ENCODE assay signal across 8 mouse cellular contexts in genomic region chr5:125164465-125165167, GRCm38 (mm10). TPM values are rescaled to one million over a fixed set of nuclear protein-coding genes. Genes with fewer than 3 reads are reported as not detected.
A peak's percentile ranks its signal among the peaks of the same experiment; 100 is the strongest.
DNase-seq lines count a peak whose midpoint lies in the region; ATAC-seq and TF ChIP-seq lines count a peak whose summit lies in the region.

No protein-coding gene starts in this region.

- ATAC-seq in hindbrain, embryonic 16.5 days, result peak; percentile 22; the same call in 1 of the 2 replicates
- ATAC-seq in liver, postnatal 0 days, result peak; percentile 24; the same call in 1 of the 2 replicates
- ATAC-seq in stomach, embryonic 15.5 days (ENCODE audit: insufficient read depth, low FRiP score, low read depth), result peak; percentile 54; the same call in 1 of the 2 replicates

- H3K36me3 ChIP-seq in hindbrain, embryonic 16.5 days (ENCODE audit: control insufficient read depth, insufficient read depth, low read length), result no peaks in the 10 kb centered on the region
- no peaks in the 10 kb centered on the region for H3K36me3 ChIP-seq in liver, postnatal 0 days (replicated peaks; ENCODE audit: insufficient read depth, low read length)
- H3K36me3 ChIP-seq in stomach, embryonic 15.5 days, result no peaks in the 10 kb centered on the region

- H3K9ac ChIP-seq in hindbrain, embryonic 16.5 days (ENCODE audit: low read depth, low read length), result peak overlapping the region; percentile 33; the same call in 1 of the 2 replicates
- no peak overlapping the region for H3K9ac ChIP-seq in liver, postnatal 0 days (replicated peaks)
- H3K9ac ChIP-seq in stomach, embryonic 15.5 days, result no peak overlapping the region

- no peak overlapping the region for H3K4me3 ChIP-seq in hindbrain, embryonic 16.5 days (ENCODE audit: low read length)
- H3K4me3 ChIP-seq in liver, postnatal 0 days (ENCODE audit: low read depth, low read length), result no peak overlapping the region
- no peak overlapping the region for H3K4me3 ChIP-seq in stomach, embryonic 15.5 days (replicated peaks)

- peak; percentile 58 for DNase-seq in embryo, embryonic 11 days
- no peak for DNase-seq in embryo, embryonic 10.5 days (ENCODE audit: low spot score)
- DNase-seq in cerebellum, adult 11-12 months, result peak; percentile 79
- peak; percentile 87 for DNase-seq in gastrocnemius, postnatal 10 days
- peak; percentile 42 for DNase-seq in liver, postnatal 0 days
- DNase-seq in thymus, postnatal 4 days, result no peak

- H3K27me3 ChIP-seq in hindbrain, embryonic 16.5 days (replicated peaks; ENCODE audit: control insufficient read depth, insufficient read depth, low read length), result no peaks in the 10 kb centered on the region
- no peaks in the 10 kb centered on the region for H3K27me3 ChIP-seq in liver, postnatal 0 days (ENCODE audit: insufficient read depth, low read length)
- H3K27me3 ChIP-seq in stomach, embryonic 15.5 days (replicated peaks), result no peaks in the 10 kb centered on the region

- H3K4me2 ChIP-seq in hindbrain, embryonic 16.5 days (ENCODE audit: low read length), result peak overlapping the region; percentile 19
- no peak overlapping the region for H3K4me2 ChIP-seq in liver, postnatal 0 days (ENCODE audit: low read depth, low read length)
- H3K4me2 ChIP-seq in stomach, embryonic 15.5 days, result no peak overlapping the region

- H3K9me3 ChIP-seq in hindbrain, embryonic 16.5 days (ENCODE audit: control insufficient read depth, low read length), result no peaks in the 10 kb centered on the region
- H3K9me3 ChIP-seq in liver, postnatal 0 days (ENCODE audit: low read length), result no peaks in the 10 kb centered on the region
- H3K9me3 ChIP-seq in stomach, embryonic 15.5 days, result no peaks in the 10 kb centered on the region

- peaks cover 68% of the 10 kb centered on the region for H3K4me1 ChIP-seq in hindbrain, embryonic 16.5 days (ENCODE audit: control insufficient read depth, insufficient read depth, low read depth, low read length)
- peaks cover 36% of the 10 kb centered on the region for H3K4me1 ChIP-seq in liver, postnatal 0 days (ENCODE audit: insufficient read depth)
- H3K4me1 ChIP-seq in stomach, embryonic 15.5 days, result peaks cover 75% of the 10 kb centered on the region

- TF ChIP-seq CTCF in liver, postnatal 0 days (IDR thresholded peaks at IDR 0.05; ENCODE audit: low read depth), result no peak

- 29% methylated on average over 12 of the region's 12 CpGs for WGBS in hindbrain, embryonic 16.5 days
- 56% methylated on average over 12 of the region's 12 CpGs for WGBS in liver, postnatal 0 days (ENCODE audit: insufficient replicate concordance)
- 26% methylated on average over 12 of the region's 12 CpGs for WGBS in stomach, embryonic 15.5 days

- TF ChIP-seq EP300 in liver, postnatal 0 days (IDR thresholded peaks at IDR 0.05; ENCODE audit: low read depth), result no peak

- H3K27ac ChIP-seq in hindbrain, embryonic 16.5 days (ENCODE audit: low read depth, low read length), result peak overlapping the region; percentile 74
- H3K27ac ChIP-seq in liver, postnatal 0 days (ENCODE audit: low read depth), result no peak overlapping the region
- peak overlapping the region; percentile 55 for H3K27ac ChIP-seq in stomach, embryonic 15.5 days

RNA-seq across cellular contexts. Expression of gene Ncor2, which starts 14.4 kb away (rescaled TPM):
- 100 to 1,000 TPM; 116 to 123 TPM for total RNA-seq in gastrocnemius, postnatal 10 days (2021)
- polyA plus RNA-seq in hindbrain, embryonic 16.5 days (2015; fragmentation: Nextera tagmentation; extraction: Ambion mirVana), result 23.3 and 26.2 TPM in 2 replicates
- polyA plus RNA-seq in liver, postnatal 0 days (2015; fragmentation: Nextera tagmentation; extraction: Ambion mirVana), result 3.1 and 3.4 TPM in 2 replicates
- polyA plus RNA-seq in stomach, embryonic 15.5 days (2015; fragmentation: Nextera tagmentation; extraction: Ambion mirVana), result 26.7 and 32.5 TPM in 2 replicates

Comparison
In these comparisons a context has a peak if more than half of its experiments do, and no peak if none do; other contexts are left out.
1. DNase-seq: peak in embryo, embryonic 11 days (single experiment), cerebellum, adult 11-12 months (single experiment), gastrocnemius, postnatal 10 days (single experiment) and liver, postnatal 0 days (single experiment); none in embryo, embryonic 10.5 days (single experiment) and thymus, postnatal 4 days (single experiment).
2. Peak in every context shown above with its lines, with median percentiles within 50 percentile points of each other: ATAC-seq.